Mouse (Mus musculus): ENCODE data around the gene Dcdc2a.

DNA sequence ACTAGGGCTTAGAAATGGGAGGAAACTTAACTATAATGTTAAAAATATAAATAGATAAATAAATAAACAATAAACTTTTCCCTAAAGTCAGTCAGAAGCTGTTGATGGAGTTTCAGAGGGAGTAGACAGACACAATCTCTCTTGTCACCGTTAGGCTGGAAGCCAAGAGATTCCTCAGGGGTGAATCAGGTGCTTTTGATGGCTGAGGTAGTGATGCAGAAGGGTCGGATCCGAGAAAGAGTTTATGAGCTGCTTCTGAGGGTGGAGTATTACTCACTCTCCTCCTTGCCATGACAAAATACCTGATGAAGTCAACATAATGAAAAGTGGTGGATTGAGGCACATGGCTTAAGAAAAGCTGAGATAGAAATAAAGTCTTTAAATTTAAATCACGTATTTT, 15.0 kb downstream of the Dcdc2a start:
- TF ChIP-seq CTCF (IDR thresholded peaks at IDR 0.05; ENCODE audit: low read depth) (no peak), EP300 (IDR thresholded peaks at IDR 0.05; ENCODE audit: low read depth) (no peak)
